Mouse (Mus musculus) olfactory bulb, adult 2 months (tissue): ENCODE results near the gene Notch3. TPM values are rescaled to one million over a fixed set of nuclear protein-coding genes. Genes with fewer than 3 reads are reported as not detected.

Experiments used
- H3K27ac ChIP-seq: fragments of 200-500 bp; 2 replicates; pipeline ENCODE4 v1.5.1; 2012; ENCODE audit warnings: low read depth, low read length; ENCODE audit not compliant: insufficient read depth
- H3K4me1 ChIP-seq: fragments of 200-500 bp; 2 replicates; pipeline ENCODE4 v1.6.1; 2012; ENCODE audit warnings: low read length; ENCODE audit not compliant: control insufficient read depth, insufficient read depth
- H3K4me3 ChIP-seq: fragments of 200-500 bp; 2 replicates; pipeline ENCODE4 v1.5.1; 2012; ENCODE audit warnings: mild to moderate bottlenecking, low read depth, low read length, moderate library complexity; ENCODE audit not compliant: insufficient read depth
- CTCF ChIP-seq: fragments of 200-500 bp; IDR thresholded peaks from 2 replicates; pipeline ENCODE4 v1.5.1; 2012; ENCODE audit warnings: low read depth, mild to moderate bottlenecking, low read length, moderate library complexity; ENCODE audit not compliant: insufficient read depth
- POLR2A ChIP-seq: fragments of 200-500 bp; IDR thresholded peaks from 2 replicates; pipeline ENCODE4 v1.6.1; 2012; ENCODE audit warnings: mild to moderate bottlenecking, low read depth, low read length, moderate library complexity; ENCODE audit not compliant: insufficient read depth
- WGBS: fragments of 180-500 bp; shearing (Covaris S2); methylation state at CpG from one replicate; pipeline ENCODE4 v1.1.7; 2018; 5-methylcytosine and 5-hydroxymethylcytosine counted together
- polyA plus RNA-seq: library from polyadenylated mRNA; stranded (reverse); fragments of >200 nt; gene quantifications from 2 replicates; pipeline ENCODE4 v1.2.4, GENCODE M21; 2012; ENCODE audit warnings: low replicate concordance; ENCODE audit not compliant: missing spikeins, insufficient read depth, insufficient read length

The Notch3 gene
- polyA plus RNA-seq, 1 experiment, result not detected

GRCm38 (mm10) chr17:32146718-32147117 lies 19.9 kb downstream of the Notch3 start:
- TF ChIP-seq POLR2A (no peak), CTCF (no peak)
- peaks cover 7% of the 10 kb centered on the region for H3K4me1 ChIP-seq
- H3K4me3 ChIP-seq, result no peak overlapping the region
- 94% methylated on average over 8 of the region's 8 CpGs for WGBS
- no peak overlapping the region for H3K27ac ChIP-seq

- 23% methylated on average over 39 of the region's 39 CpGs for WGBS
- Histone ChIP-seq H3K4me1 (peaks cover 7% of the 10 kb centered on the region), H3K27ac (no peak overlapping the region), H3K4me3 (peak overlapping the region; percentile 43)
- TF ChIP-seq CTCF (peak; percentile 72), POLR2A (no peak)
Observed at GRCm38 (mm10) chr17:32142907-32143854, 23.5 kb downstream of the Notch3 start.

- Histone ChIP-seq H3K4me3 (no peak overlapping the region), H3K4me1 (peaks cover 7% of the 10 kb centered on the region), H3K27ac (no peak overlapping the region)
- WGBS, result 94% methylated on average over 1 of the region's 1 CpGs
- TF ChIP-seq CTCF (no peak), POLR2A (no peak)
Observed at GRCm38 (mm10) chr17:32142234-32142633, 24.4 kb downstream of the Notch3 start.

- Histone ChIP-seq H3K27ac (no peak overlapping the region), H3K4me1 (no peaks in the 10 kb centered on the region), H3K4me3 (no peak overlapping the region)
- TF ChIP-seq POLR2A, result no peak
- TF ChIP-seq CTCF, result no peak
- WGBS, result 90% methylated on average over 16 of the region's 16 CpGs
Observed at GRCm38 (mm10) chr17:32133375-32133774, 33.3 kb downstream of the Notch3 start.

GRCm38 (mm10) chr17:32132087-32132486 lies 34.6 kb downstream of the Notch3 start:
- Histone ChIP-seq H3K4me3 (no peak overlapping the region), H3K27ac (no peak overlapping the region), H3K4me1 (peaks cover 5% of the 10 kb centered on the region)
- WGBS, result 89% methylated on average over 11 of the region's 11 CpGs
- TF ChIP-seq CTCF, result no peak
- TF ChIP-seq POLR2A, result no peak

DNA sequence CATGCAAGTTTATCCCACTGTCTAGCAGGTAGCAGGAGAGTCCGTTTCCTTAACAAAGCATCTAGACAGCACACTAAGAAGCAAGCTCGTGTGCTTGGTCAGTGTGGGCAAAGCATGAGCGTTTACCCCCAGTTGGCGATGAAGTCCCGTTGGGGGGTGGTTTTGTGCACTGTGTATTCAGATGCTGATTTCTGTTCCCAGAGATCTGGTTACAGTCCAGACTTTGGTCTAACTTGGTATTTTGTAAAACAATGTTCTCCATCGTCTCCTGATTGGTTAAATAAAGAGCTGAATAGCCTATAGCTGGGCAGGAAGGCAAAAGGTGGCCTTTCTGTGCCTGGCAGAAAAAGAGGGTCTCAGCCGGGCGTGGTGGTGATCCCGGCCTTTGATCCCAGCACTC lies 36.1 kb downstream of the Notch3 start:
- Histone ChIP-seq H3K4me3 (no peak overlapping the region), H3K4me1 (peaks cover 5% of the 10 kb centered on the region), H3K27ac (no peak overlapping the region)
- WGBS, result 74% methylated on average over 9 of the region's 9 CpGs
- TF ChIP-seq POLR2A (no peak), CTCF (no peak)

DNA sequence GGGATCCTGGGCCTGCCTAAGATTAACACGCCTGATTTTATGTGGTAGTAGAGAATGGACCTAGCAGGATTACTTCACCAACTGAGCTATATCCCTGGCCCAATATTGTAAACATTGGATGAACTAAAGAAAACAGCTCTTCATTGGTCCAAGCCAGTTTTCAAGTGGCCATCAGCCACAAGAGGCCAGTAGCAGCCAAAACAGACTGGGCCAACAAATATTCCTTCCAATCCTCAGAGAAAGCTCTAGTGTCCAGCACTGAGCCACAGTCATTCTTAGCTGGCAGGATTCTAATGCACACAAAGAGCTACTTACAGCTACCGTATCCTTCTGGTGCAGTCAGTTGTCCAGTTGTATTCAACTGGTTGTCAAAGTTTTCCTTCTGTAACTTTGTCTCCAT lies 39.5 kb downstream of the Notch3 start:
- H3K27ac ChIP-seq, result no peak overlapping the region
- H3K4me1 ChIP-seq, result peaks cover 8% of the 10 kb centered on the region
- WGBS, result 82% methylated on average over 2 of the region's 2 CpGs
- TF ChIP-seq POLR2A, result no peak
- no peak for TF ChIP-seq CTCF
- H3K4me3 ChIP-seq, result no peak overlapping the region

DNA sequence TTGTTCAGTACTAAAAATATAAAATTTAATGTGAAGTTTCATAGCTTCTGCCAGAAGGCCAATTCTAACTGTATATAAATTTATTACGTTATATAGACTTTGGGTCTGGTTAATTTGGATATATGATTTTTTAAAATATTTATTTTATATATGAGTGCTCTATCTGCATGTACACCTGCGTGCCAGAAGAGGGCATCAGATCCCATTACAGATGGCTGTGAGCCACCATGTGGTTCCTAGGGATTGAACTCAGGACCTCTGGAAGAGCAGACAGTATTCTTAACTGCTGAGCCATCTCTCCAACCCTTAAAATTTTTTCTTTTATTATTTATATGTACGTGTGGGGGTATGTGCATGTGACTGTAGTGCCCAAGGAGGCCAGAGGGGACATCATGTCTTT lies 41.2 kb downstream of the Notch3 start:
- Histone ChIP-seq H3K4me1 (peaks cover 13% of the 10 kb centered on the region), H3K4me3 (no peak overlapping the region), H3K27ac (no peak overlapping the region)
- 90% methylated on average over 3 of the region's 3 CpGs for WGBS
- TF ChIP-seq POLR2A (no peak), CTCF (no peak)

DNA sequence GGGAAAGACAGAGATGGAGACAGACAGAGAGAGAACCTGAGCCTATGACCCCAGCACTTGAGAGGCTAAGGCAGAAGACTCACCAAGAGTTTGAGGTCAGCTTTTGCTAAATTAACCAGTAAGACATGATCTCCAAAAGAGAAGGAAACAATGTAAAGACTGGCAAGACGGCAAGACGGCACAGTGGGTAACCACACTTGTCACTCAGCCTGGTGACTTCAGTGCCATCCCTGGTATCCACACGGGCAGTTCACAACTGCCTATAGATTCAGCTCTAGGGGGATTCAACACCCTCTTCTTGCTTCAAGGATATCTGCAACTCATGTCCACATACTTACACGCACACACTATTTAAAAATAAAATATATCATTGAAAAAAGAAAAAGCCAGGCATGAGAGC lies 43.1 kb downstream of the Notch3 start:
- TF ChIP-seq POLR2A, result no peak
- TF ChIP-seq CTCF, result no peak
- Histone ChIP-seq H3K4me3 (no peak overlapping the region), H3K4me1 (peaks cover 20% of the 10 kb centered on the region), H3K27ac (no peak overlapping the region)
- WGBS, result 88% methylated on average over 4 of the region's 4 CpGs
